Mouse (Mus musculus) left cerebral cortex, adult 8-10 months (tissue): ENCODE measurements around the gene Igdcc3. TPM values are rescaled to one million over a fixed set of nuclear protein-coding genes. Genes with fewer than 3 reads are reported as not detected.

Experiments
- total RNA-seq, 4 experiments: library from RNA; stranded (reverse); gene quantifications; 2 replicates each; pipeline ENCODE4 v1.2.4; 2022

The Igdcc3 gene
- total RNA-seq, 4 experiments from 2014 or later: 1.2 to 2.1 (median 1.2) TPM

Other genes starting within 250 kb of the Igdcc3 start
- under 1 TPM; 0.23 to 0.58 (median 0.28) TPM for gene Slc24a1, start 189.6 kb upstream of the Igdcc3 start, total RNA-seq
- 10 to 100 TPM; 17.7 to 20.8 (median 18.8) TPM for gene Ints14, start 180.3 kb upstream of the Igdcc3 start, total RNA-seq
- gene Hacd3, start 119.5 kb upstream of the Igdcc3 start, total RNA-seq: 100 to 1,000 TPM; 136 to 151 (median 147) TPM
- 100 to 1,000 TPM; 152 to 168 (median 161) TPM for gene Dpp8, start 108.8 kb upstream of the Igdcc3 start, total RNA-seq
- 10 to 100 TPM; 35.7 to 39.1 (median 36.6) TPM for gene Igdcc4, start 39.7 kb upstream of the Igdcc3 start, total RNA-seq
- gene Parp16, start 54.2 kb downstream of the Igdcc3 start, total RNA-seq: 1 to 10 TPM; 3.4 to 4.8 (median 4.0) TPM
- gene Cilp, start 124.0 kb downstream of the Igdcc3 start, total RNA-seq: under 1 TPM in 3 of 4 experiments, not detected in 1; 0.13 to 0.23 (median 0.19) TPM
- 10 to 100 TPM; 28.4 to 30.9 (median 28.9) TPM for gene Clpx, start 153.1 kb downstream of the Igdcc3 start, total RNA-seq
- gene Pdcd7, start 204.9 kb downstream of the Igdcc3 start, total RNA-seq: 10 to 100 TPM; 27.3 to 31.1 (median 27.9) TPM
- gene Ubap1l, start 219.9 kb downstream of the Igdcc3 start, total RNA-seq: 1 to 10 TPM; 4.0 to 5.0 (median 4.7) TPM